Mouse (Mus musculus) mouse embryonic stem cell (cell line): ENCODE measurements around the gene H2afb1.
"Not testable (repeated sequence)": the region's sequence is repeated elsewhere in the genome, so short reads cannot be mapped to it uniquely, and the experiment has no call there.

Source experiments
- in situ Hi-C, 2 experiments: fragments of 300-500 bp; cut with MboI; formaldehyde crosslinking; loops; 1 replicate in 1 of 2; 3 replicates in 1 of 2; pipeline ENCODE4 v1.14.3; 2019 to 2020; ENCODE audit warnings: low sequenced_read_pairs in 2 of 2, low pct_unique_long_range_greater_than_20kb in 1 of 2, mixed read lengths in 1 of 2; ENCODE audit not compliant: unreplicated experiment in 1 of 2

Gene H2afb1

GRCm38 (mm10) chrX:117014457-117014856, at the start of gene H2afb1:
TSS of gene H2afb1 (plus strand) at chrX:117014757.
- in situ Hi-C loops = not testable (repeated sequence)

GRCm38 (mm10) chrX:117036085-117036484, 21.5 kb downstream of the H2afb1 start:
- in situ Hi-C loops = no loop called here
